25 mouse cellular contexts compared by ENCODE assay signal in genomic region chr5:24084835-24085234, GRCm38 (mm10). TPM values are rescaled to one million over a fixed set of nuclear protein-coding genes. Genes with fewer than 3 reads are reported as not detected.
A peak's percentile ranks its signal among the peaks of the same experiment; 100 is the strongest.
DNase-seq lines count a peak whose midpoint lies in the region; ATAC-seq lines count a peak whose summit lies in the region.
"Had no signal": no experiment of that assay in that cellular context is flagged by ENCODE, and none has a peak within 500 bp of the region (broad histone marks: within the 10 kb centered on the region; RNA-seq: fewer than 3 reads in every experiment).

No protein-coding gene starts in this region.

- no peaks in the 10 kb centered on the region for H3K36me3 ChIP-seq in intestine, embryonic 14.5 days (ENCODE audit: control insufficient read depth, insufficient read depth, low read length)
- no peaks in the 10 kb centered on the region for H3K36me3 ChIP-seq in intestine, embryonic 15.5 days
- no peaks in the 10 kb centered on the region for H3K36me3 ChIP-seq in forebrain, embryonic 12.5 days (replicated peaks)
- H3K36me3 ChIP-seq: G1E had no signal

- no peaks in the 10 kb centered on the region for H3K4me1 ChIP-seq in intestine, embryonic 14.5 days (replicated peaks; ENCODE audit: control insufficient read depth, insufficient read depth, low read length)
- no peaks in the 10 kb centered on the region for H3K4me1 ChIP-seq in intestine, embryonic 15.5 days (replicated peaks)
- H3K4me1 ChIP-seq in forebrain, embryonic 12.5 days: peaks cover 12% of the 10 kb centered on the region; the same call in 1 of the 2 replicates

- H3K27ac ChIP-seq in intestine, embryonic 14.5 days (ENCODE audit: low read depth): no peak overlapping the region
- no peak overlapping the region for H3K27ac ChIP-seq in intestine, embryonic 15.5 days
- H3K27ac ChIP-seq in forebrain, embryonic 12.5 days: no peak overlapping the region

- H3K9ac ChIP-seq in intestine, embryonic 14.5 days (ENCODE audit: low read length): no peak overlapping the region
- H3K9ac ChIP-seq in intestine, embryonic 15.5 days: no peak overlapping the region
- H3K9ac ChIP-seq in forebrain, embryonic 12.5 days: no peak overlapping the region

- peak; percentile 7 for DNase-seq in intestine, embryonic 14.5 days (ENCODE audit: low spot score)
- DNase-seq in ES-CJ7 (ENCODE audit: low read depth, low spot score) (peak; percentile 38), R1 (ENCODE audit: low read depth, low spot score) (peak; percentile 90), ZHBTc4 (ENCODE audit: low read depth, low spot score) (peak; percentile 48)
- DNase-seq in heart, adult 18-20 months: no peak
- DNase-seq in urinary bladder, adult 2 months (ENCODE audit: low spot score): no peak
- DNase-seq: adrenal gland, adult 2 months; adrenal gland, adult 8-10 months; adrenal gland, postnatal 10 days; adrenal gland, postnatal 14 days; adrenal gland, postnatal 25 days; adrenal gland, postnatal 36 days; B cell, adult 2 months; cerebellum, adult 11 months; cerebellum, adult 11-12 months; cerebellum, adult 18-20 months; cerebellum, adult 2 months; cerebellum, adult 8-10 months had no signal

- WGBS in intestine, embryonic 14.5 days: 86% methylated on average over 4 of the region's 4 CpGs
- WGBS in intestine, embryonic 15.5 days: 84% methylated on average over 4 of the region's 4 CpGs
- WGBS in forebrain, embryonic 12.5 days: 76% methylated on average over 4 of the region's 4 CpGs

- H3K4me2 ChIP-seq in intestine, embryonic 14.5 days (ENCODE audit: low read length): no peak overlapping the region
- H3K4me2 ChIP-seq in intestine, embryonic 15.5 days (replicated peaks): no peak overlapping the region
- H3K4me2 ChIP-seq in forebrain, embryonic 12.5 days: no peak overlapping the region

- H3K4me3 ChIP-seq in intestine, embryonic 14.5 days (ENCODE audit: low read depth, low read length): no peak overlapping the region
- no peak overlapping the region for H3K4me3 ChIP-seq in intestine, embryonic 15.5 days (replicated peaks)
- H3K4me3 ChIP-seq in forebrain, embryonic 12.5 days (replicated peaks): no peak overlapping the region

- H3K27me3 ChIP-seq in intestine, embryonic 14.5 days (replicated peaks; ENCODE audit: control insufficient read depth, insufficient read depth, low read length): no peaks in the 10 kb centered on the region
- H3K27me3 ChIP-seq in intestine, embryonic 15.5 days (replicated peaks): 0 out of 2 replicates have a peak, but pooled peaks cover 3% of the 10 kb centered on the region
- H3K27me3 ChIP-seq in forebrain, embryonic 12.5 days: no peaks in the 10 kb centered on the region
- H3K27me3 ChIP-seq: CH12.LX had no signal

- no peak for ATAC-seq in intestine, embryonic 14.5 days (replicated peaks; ENCODE audit: low FRiP score, low TSS enrichment, low read depth)
- no peak for ATAC-seq in intestine, embryonic 15.5 days
- no peak for ATAC-seq in forebrain, embryonic 12.5 days (ENCODE audit: low FRiP score)
- ATAC-seq: activated CD4-positive, CD25-positive, alpha-beta regulatory T cell, adult 4 months; CD4-positive, CD25-positive, alpha-beta regulatory T cell, adult 4 months; Patski had no signal

- no peaks in the 10 kb centered on the region for H3K9me3 ChIP-seq in intestine, embryonic 14.5 days (ENCODE audit: control insufficient read depth, low read length)
- no peaks in the 10 kb centered on the region for H3K9me3 ChIP-seq in intestine, embryonic 15.5 days
- no peaks in the 10 kb centered on the region for H3K9me3 ChIP-seq in forebrain, embryonic 12.5 days
- H3K9me3 ChIP-seq: G1E had no signal

RNA-seq across cellular contexts. Expression of gene Klhl7, which starts 15.6 kb away (rescaled TPM):
- 46.6 and 50.4 TPM in 2 replicates for polyA plus RNA-seq in intestine, embryonic 14.5 days (2014; fragmentation: Nextera tagmentation; extraction: Ambion mirVana)
- polyA plus RNA-seq in intestine, embryonic 15.5 days (2015; fragmentation: Nextera tagmentation; extraction: Ambion mirVana): 32.5 and 39.5 TPM in 2 replicates
- total RNA-seq in heart, adult 18-20 months (2021): 10 to 100 TPM; 44.6 to 46.4 TPM
- polyA plus RNA-seq in forebrain, embryonic 12.5 days (2016; fragmentation: Nextera tagmentation; extraction: Ambion mirVana): 147 and 156 TPM in 2 replicates
- polyA plus RNA-seq in urinary bladder, adult 2 months (2012; rRNA removed): 30.1 and 30.8 TPM in 2 replicates

RNA-seq across cellular contexts. Expression of gene Fam126a, which starts 54.3 kb away (rescaled TPM):
- 21.7 and 23.0 TPM in 2 replicates for polyA plus RNA-seq in intestine, embryonic 14.5 days (2014; fragmentation: Nextera tagmentation; extraction: Ambion mirVana)
- 14.3 and 16.1 TPM in 2 replicates for polyA plus RNA-seq in intestine, embryonic 15.5 days (2015; fragmentation: Nextera tagmentation; extraction: Ambion mirVana)
- 10 to 100 TPM; 37.3 to 42.2 TPM for total RNA-seq in heart, adult 18-20 months (2021)
- 52.3 and 55.8 TPM in 2 replicates for polyA plus RNA-seq in forebrain, embryonic 12.5 days (2016; fragmentation: Nextera tagmentation; extraction: Ambion mirVana)
- 16.7 and 17.6 TPM in 2 replicates for polyA plus RNA-seq in urinary bladder, adult 2 months (2012; rRNA removed)

Comparison
In these comparisons a context has a peak if more than half of its experiments do, and no peak if none do; other contexts are left out.
1. DNase-seq: peak in intestine, embryonic 14.5 days (single experiment), ES-CJ7 (single experiment), R1 (single experiment) and ZHBTc4 (single experiment); none in heart, adult 18-20 months (0 of 2) and urinary bladder, adult 2 months (single experiment).